Mouse (Mus musculus): ENCODE measurements around the gene Hist1h2bb. TPM values are rescaled to one million over a fixed set of nuclear protein-coding genes. Genes with fewer than 3 reads are reported as not detected.
A peak's percentile ranks its signal among the peaks of the same experiment; 100 is the strongest.
"Not testable (repeated sequence)": the region's sequence is repeated elsewhere in the genome, so short reads cannot be mapped to it uniquely, and the experiment has no call there.

The Hist1h2bb gene
- total RNA-seq, 2 experiments from 2014 or later = 264 to 5,681 TPM

- ATAC-seq (ENCODE audit: poor library complexity, severe bottlenecking) = no peak
Measured at GRCm38 (mm10) chr13:23763242-23763585, 16.7 kb downstream of the Hist1h2bb start.

- ATAC-seq (ENCODE audit: poor library complexity, severe bottlenecking) = peak; percentile 59
Measured at GRCm38 (mm10) chr13:23763586-23764323, 17.2 kb downstream of the Hist1h2bb start, which contains the start of gene Hist1h1a. Gene Hist1h1a, plus strand, starts transcription at chr13:23763666.

GRCm38 (mm10) chr13:23764324-23765171 lies 18.0 kb downstream of the Hist1h2bb start:
- no peak for ATAC-seq (ENCODE audit: poor library complexity, severe bottlenecking)

GRCm38 (mm10) chr13:23765172-23765513 lies 18.6 kb downstream of the Hist1h2bb start:
- no peak for ATAC-seq (ENCODE audit: poor library complexity, severe bottlenecking)

- no peak for ATAC-seq (ENCODE audit: poor library complexity, severe bottlenecking)
Measured at GRCm38 (mm10) chr13:23766772-23767171, 20.2 kb downstream of the Hist1h2bb start.

- no peak; the same call in 1 of the 2 replicates for ATAC-seq (ENCODE audit: poor library complexity, severe bottlenecking)
Measured at GRCm38 (mm10) chr13:23768834-23769397, 22.4 kb downstream of the Hist1h2bb start.

GRCm38 (mm10) chr13:23769613-23770012 lies 23.1 kb downstream of the Hist1h2bb start, which contains the start of gene Trim38:
Gene Trim38, plus strand, starts transcription at chr13:23769913.
- not testable (repeated sequence) for ATAC-seq (ENCODE audit: poor library complexity, severe bottlenecking)

GRCm38 (mm10) chr13:23772561-23773313 lies 26.2 kb downstream of the Hist1h2bb start:
- 0 out of 2 replicates have a peak, but pooled peaks have one; percentile 38 for ATAC-seq (ENCODE audit: poor library complexity, severe bottlenecking)

- ATAC-seq (ENCODE audit: poor library complexity, severe bottlenecking) = peak; percentile 71
Measured at GRCm38 (mm10) chr13:23778339-23778738, 31.8 kb downstream of the Hist1h2bb start.

- no peak for ATAC-seq (ENCODE audit: poor library complexity, severe bottlenecking)
Measured at GRCm38 (mm10) chr13:23779025-23779424, 32.5 kb downstream of the Hist1h2bb start.

- 0 out of 2 replicates have a peak, but pooled peaks have one; percentile 51 for ATAC-seq (ENCODE audit: poor library complexity, severe bottlenecking)
Measured at GRCm38 (mm10) chr13:23792520-23792919, 46.0 kb downstream of the Hist1h2bb start.

Other genes with a start within 250 kb of the Hist1h2bb start
Only the 30 nearest of the 37 such genes appear.
- gene Hist1h1d, start 193.5 kb upstream of the Hist1h2bb start, total RNA-seq (2015) = 16.7 and 17.0 TPM in 2 replicates
- 182 and 184 TPM in 2 replicates for gene Hist1h1d, start 193.5 kb upstream of the Hist1h2bb start, total RNA-seq (2017)
- 101 and 161 TPM in 2 replicates for gene Hist1h3e, start 184.4 kb upstream of the Hist1h2bb start, total RNA-seq (2015)
- 295 and 358 TPM in 2 replicates for gene Hist1h3e, start 184.4 kb upstream of the Hist1h2bb start, total RNA-seq (2017)
- gene Hist1h2ae, start 175.5 kb upstream of the Hist1h2bb start, total RNA-seq (2015) = 8.8 and 9.0 TPM in 2 replicates
- gene Hist1h2ae, start 175.5 kb upstream of the Hist1h2bb start, total RNA-seq (2017) = 272 and 274 TPM in 2 replicates
- 325 and 384 TPM in 2 replicates for gene Hist1h2bg, start 175.3 kb upstream of the Hist1h2bb start, total RNA-seq (2015)
- 1,715 and 1,721 TPM in 2 replicates for gene Hist1h2bg, start 175.3 kb upstream of the Hist1h2bb start, total RNA-seq (2017)
- 449 and 490 TPM in 2 replicates for gene Hist1h2bf, start 172.5 kb upstream of the Hist1h2bb start, total RNA-seq (2015)
- gene Hist1h2bf, start 172.5 kb upstream of the Hist1h2bb start, total RNA-seq (2017) = 736 and 744 TPM in 2 replicates
- 3.2 and 3.6 TPM in 2 replicates for gene Hist1h2ad, start 172.4 kb upstream of the Hist1h2bb start, total RNA-seq (2015)
- 93.7 and 99.2 TPM in 2 replicates for gene Hist1h2ad, start 172.4 kb upstream of the Hist1h2bb start, total RNA-seq (2017)
- gene Hist1h3d, start 171.0 kb upstream of the Hist1h2bb start, total RNA-seq (2015) = 150 and 159 TPM in 2 replicates
- gene Hist1h3d, start 171.0 kb upstream of the Hist1h2bb start, total RNA-seq (2017) = 86.3 and 96.3 TPM in 2 replicates
- gene Hist1h4d, start 165.1 kb upstream of the Hist1h2bb start, total RNA-seq (2015) = 655 and 672 TPM in 2 replicates
- 1,182 and 1,443 TPM in 2 replicates for gene Hist1h4d, start 165.1 kb upstream of the Hist1h2bb start, total RNA-seq (2017)
- 15.1 and 16.4 TPM in 2 replicates for gene Hist1h2be, start 125.6 kb upstream of the Hist1h2bb start, total RNA-seq (2015)
- 110 and 115 TPM in 2 replicates for gene Hist1h2be, start 125.6 kb upstream of the Hist1h2bb start, total RNA-seq (2017)
- 408 and 475 TPM in 2 replicates for gene Hist1h1e, start 124.2 kb upstream of the Hist1h2bb start, total RNA-seq (2015)
- 457 and 467 TPM in 2 replicates for gene Hist1h1e, start 124.2 kb upstream of the Hist1h2bb start, total RNA-seq (2017)
- 10.3 and 12.0 TPM in 2 replicates for gene Hist1h2ac, start 62.8 kb upstream of the Hist1h2bb start, total RNA-seq (2015)
- 67.7 and 81.2 TPM in 2 replicates for gene Hist1h2ac, start 62.8 kb upstream of the Hist1h2bb start, total RNA-seq (2017)
- 40.3 and 42.6 TPM in 2 replicates for gene Hist1h2bc, start 62.5 kb upstream of the Hist1h2bb start, total RNA-seq (2015)
- gene Hist1h2bc, start 62.5 kb upstream of the Hist1h2bb start, total RNA-seq (2017) = 253 and 263 TPM in 2 replicates
- 0.94 TPM in 1 of 2 replicates, not detected in the other for gene Hist1h1t, start 50.9 kb upstream of the Hist1h2bb start, total RNA-seq (2015)
- 2.7 and 5.3 TPM in 2 replicates for gene Hist1h1t, start 50.9 kb upstream of the Hist1h2bb start, total RNA-seq (2017)
- gene Hist1h4c, start 48.3 kb upstream of the Hist1h2bb start, total RNA-seq (2015) = 60.8 and 62.1 TPM in 2 replicates
- gene Hist1h4c, start 48.3 kb upstream of the Hist1h2bb start, total RNA-seq (2017) = 282 and 359 TPM in 2 replicates
- 12.3 and 17.1 TPM in 2 replicates for gene Hfe, start 35.9 kb upstream of the Hist1h2bb start, total RNA-seq (2015)
- gene Hfe, start 35.9 kb upstream of the Hist1h2bb start, total RNA-seq (2017) = 7.6 and 8.5 TPM in 2 replicates
- gene Hist1h1c, start 7.9 kb upstream of the Hist1h2bb start, total RNA-seq (2015) = 179 and 186 TPM in 2 replicates
- 1,288 and 1,327 TPM in 2 replicates for gene Hist1h1c, start 7.9 kb upstream of the Hist1h2bb start, total RNA-seq (2017)
- gene Hist1h3c, start 1.1 kb upstream of the Hist1h2bb start, total RNA-seq (2015) = 115 and 119 TPM in 2 replicates
- gene Hist1h3c, start 1.1 kb upstream of the Hist1h2bb start, total RNA-seq (2017) = 508 and 593 TPM in 2 replicates
- 64.3 and 114 TPM in 2 replicates for gene Hist1h2ab, start 4.4 kb downstream of the Hist1h2bb start, total RNA-seq (2015)
- gene Hist1h2ab, start 4.4 kb downstream of the Hist1h2bb start, total RNA-seq (2017) = 3,821 and 4,666 TPM in 2 replicates
- 495 and 572 TPM in 2 replicates for gene Hist1h3b, start 5.5 kb downstream of the Hist1h2bb start, total RNA-seq (2015)
- 546 and 613 TPM in 2 replicates for gene Hist1h3b, start 5.5 kb downstream of the Hist1h2bb start, total RNA-seq (2017)
- gene Hist1h4b, start 10.3 kb downstream of the Hist1h2bb start, total RNA-seq (2015) = 64.8 and 95.3 TPM in 2 replicates
- 562 and 732 TPM in 2 replicates for gene Hist1h4b, start 10.3 kb downstream of the Hist1h2bb start, total RNA-seq (2017)
- 58.1 TPM in 2 replicates for gene Hist1h4a, start 14.5 kb downstream of the Hist1h2bb start, total RNA-seq (2015)
- gene Hist1h4a, start 14.5 kb downstream of the Hist1h2bb start, total RNA-seq (2017) = 540 and 548 TPM in 2 replicates
- 53.9 and 67.3 TPM in 2 replicates for gene Hist1h3a, start 15.7 kb downstream of the Hist1h2bb start, total RNA-seq (2015)
- 527 and 571 TPM in 2 replicates for gene Hist1h3a, start 15.7 kb downstream of the Hist1h2bb start, total RNA-seq (2017)
- 117 and 119 TPM in 2 replicates for gene Hist1h1a, start 16.9 kb downstream of the Hist1h2bb start, total RNA-seq (2015)
- 1,654 and 1,862 TPM in 2 replicates for gene Hist1h1a, start 16.9 kb downstream of the Hist1h2bb start, total RNA-seq (2017)
- not detected in 2 replicates for gene Trim38, start 23.2 kb downstream of the Hist1h2bb start, total RNA-seq (2015)
- not detected in 2 replicates for gene Trim38, start 23.2 kb downstream of the Hist1h2bb start, total RNA-seq (2017)
- gene Slc17a2, start 60.3 kb downstream of the Hist1h2bb start, total RNA-seq (2015) = not detected in 2 replicates
- not detected in 2 replicates for gene Slc17a2, start 60.3 kb downstream of the Hist1h2bb start, total RNA-seq (2017)
- not detected in 2 replicates for gene Slc17a3, start 92.7 kb downstream of the Hist1h2bb start, total RNA-seq (2015)
- gene Slc17a3, start 92.7 kb downstream of the Hist1h2bb start, total RNA-seq (2017) = not detected in 2 replicates
- not detected in 2 replicates for gene Slc17a1, start 121.0 kb downstream of the Hist1h2bb start, total RNA-seq (2015)
- not detected in 2 replicates for gene Slc17a1, start 121.0 kb downstream of the Hist1h2bb start, total RNA-seq (2017)
- gene Slc17a4, start 168.3 kb downstream of the Hist1h2bb start, total RNA-seq (2015) = not detected in 2 replicates
- not detected in 2 replicates for gene Slc17a4, start 168.3 kb downstream of the Hist1h2bb start, total RNA-seq (2017)
- gene Hist1h2ba, start 187.4 kb downstream of the Hist1h2bb start, total RNA-seq (2015) = not detected in 2 replicates
- not detected in 2 replicates for gene Hist1h2ba, start 187.4 kb downstream of the Hist1h2bb start, total RNA-seq (2017)
- not detected in 2 replicates for gene Hist1h2aa, start 187.7 kb downstream of the Hist1h2bb start, total RNA-seq (2015)
- not detected in 2 replicates for gene Hist1h2aa, start 187.7 kb downstream of the Hist1h2bb start, total RNA-seq (2017)